In genomic region chr4:106841856-106842255, GRCm38 (mm10) we compare ENCODE assay signal across 9 mouse cellular contexts. TPM values are rescaled to one million over a fixed set of nuclear protein-coding genes. Genes with fewer than 3 reads are reported as not detected.
DNase-seq lines count a peak whose midpoint lies in the region; ATAC-seq lines count a peak whose summit lies in the region.
"Had no signal": no experiment of that assay in that cellular context is flagged by ENCODE, and none has a peak within 500 bp of the region (broad histone marks: within the 10 kb centered on the region; RNA-seq: fewer than 3 reads in every experiment).

No protein-coding gene starts in this region.

- H3K4me1 ChIP-seq in forebrain, embryonic 11.5 days (replicated peaks; ENCODE audit: control insufficient read depth, insufficient read depth, low read length): peaks cover 29% of the 10 kb centered on the region
- peaks cover 53% of the 10 kb centered on the region for H3K4me1 ChIP-seq in forebrain, embryonic 13.5 days
- H3K4me1 ChIP-seq in lung, embryonic 15.5 days: peaks cover 48% of the 10 kb centered on the region
- H3K4me1 ChIP-seq in limb, embryonic 13.5 days: peaks cover 65% of the 10 kb centered on the region

- no peak for ATAC-seq in forebrain, embryonic 11.5 days (replicated peaks; ENCODE audit: low FRiP score)
- no peak for ATAC-seq in forebrain, embryonic 13.5 days
- ATAC-seq in lung, embryonic 15.5 days (ENCODE audit: borderline replicate concordance, extremely low read depth, low FRiP score, low TSS enrichment): no peak
- no peak for ATAC-seq in limb, embryonic 13.5 days (ENCODE audit: low FRiP score, low read depth)

- no peak overlapping the region for H3K9ac ChIP-seq in forebrain, embryonic 11.5 days (ENCODE audit: low read length)
- no peak overlapping the region for H3K9ac ChIP-seq in forebrain, embryonic 13.5 days
- H3K9ac ChIP-seq in lung, embryonic 15.5 days: no peak overlapping the region
- no peak overlapping the region for H3K9ac ChIP-seq in limb, embryonic 13.5 days

- H3K4me3 ChIP-seq in forebrain, embryonic 11.5 days (ENCODE audit: low read depth, low read length): no peak overlapping the region
- no peak overlapping the region for H3K4me3 ChIP-seq in forebrain, embryonic 13.5 days
- H3K4me3 ChIP-seq in lung, embryonic 15.5 days: no peak overlapping the region
- no peak overlapping the region for H3K4me3 ChIP-seq in limb, embryonic 13.5 days

- no peaks in the 10 kb centered on the region for H3K9me3 ChIP-seq in forebrain, embryonic 11.5 days (ENCODE audit: control insufficient read depth, low read length)
- H3K9me3 ChIP-seq in forebrain, embryonic 13.5 days (replicated peaks): no peaks in the 10 kb centered on the region
- H3K9me3 ChIP-seq in lung, embryonic 15.5 days: no peaks in the 10 kb centered on the region
- H3K9me3 ChIP-seq in limb, embryonic 13.5 days: no peaks in the 10 kb centered on the region

- H3K27me3 ChIP-seq in forebrain, embryonic 11.5 days (ENCODE audit: control insufficient read depth, insufficient read depth, low read length): peaks cover under 1% of the 10 kb centered on the region; the same call in 1 of the 2 replicates
- H3K27me3 ChIP-seq in forebrain, embryonic 13.5 days: peaks cover 5% of the 10 kb centered on the region
- no peaks in the 10 kb centered on the region for H3K27me3 ChIP-seq in lung, embryonic 15.5 days
- no peaks in the 10 kb centered on the region for H3K27me3 ChIP-seq in limb, embryonic 13.5 days

- WGBS in forebrain, embryonic 11.5 days: 74% methylated on average over 7 of the region's 7 CpGs
- 74% methylated on average over 7 of the region's 7 CpGs for WGBS in forebrain, embryonic 13.5 days
- WGBS in lung, embryonic 15.5 days: 30% methylated on average over 7 of the region's 7 CpGs
- WGBS in limb, embryonic 13.5 days: 42% methylated on average over 7 of the region's 7 CpGs

- H3K27ac ChIP-seq in forebrain, embryonic 11.5 days (ENCODE audit: low read depth, low read length): peak overlapping the region; percentile 99; the same call in 1 of the 2 replicates
- no peak overlapping the region for H3K27ac ChIP-seq in forebrain, embryonic 13.5 days
- H3K27ac ChIP-seq in lung, embryonic 15.5 days: peak overlapping the region; percentile 99
- H3K27ac ChIP-seq in limb, embryonic 13.5 days: peak overlapping the region; percentile 100

- DNase-seq in forebrain, embryonic 11.5 days (ENCODE audit: low spot score): no peak
- no peak for DNase-seq in lung, postnatal 36 days
- peak; percentile 57 for DNase-seq in thymus, postnatal 25 days
- DNase-seq in cerebellum, adult 9-11 months: no peak
- no peak for DNase-seq in layer of hippocampus, adult 8-10 months (ENCODE audit: low spot score in 2 of 2)
- DNase-seq: cerebellum, postnatal 14 days had no signal

- no peak overlapping the region for H3K4me2 ChIP-seq in forebrain, embryonic 11.5 days (ENCODE audit: low read depth, low read length, severe bottlenecking)
- no peak overlapping the region for H3K4me2 ChIP-seq in forebrain, embryonic 13.5 days
- H3K4me2 ChIP-seq in lung, embryonic 15.5 days: 0 out of 2 replicates have a peak overlapping the region, but pooled peaks have one; percentile 97
- H3K4me2 ChIP-seq in limb, embryonic 13.5 days (replicated peaks): peak overlapping the region; percentile 99

- H3K36me3 ChIP-seq in forebrain, embryonic 11.5 days (ENCODE audit: control insufficient read depth, insufficient read depth, low read length): no peaks in the 10 kb centered on the region
- H3K36me3 ChIP-seq in forebrain, embryonic 13.5 days (ENCODE audit: poor library complexity, severe bottlenecking): no peaks in the 10 kb centered on the region
- H3K36me3 ChIP-seq in lung, embryonic 15.5 days: no peaks in the 10 kb centered on the region
- H3K36me3 ChIP-seq in limb, embryonic 13.5 days: no peaks in the 10 kb centered on the region

RNA-seq across cellular contexts. Expression of gene Acot11, which starts 37.1 kb away (rescaled TPM):
- polyA plus RNA-seq in forebrain, embryonic 11.5 days (2014; fragmentation: Nextera tagmentation; extraction: Ambion mirVana): 1.6 and 1.8 TPM in 2 replicates
- polyA plus RNA-seq in forebrain, embryonic 13.5 days (2015; fragmentation: Nextera tagmentation; extraction: Ambion mirVana): 0.63 and 0.94 TPM in 2 replicates
- polyA plus RNA-seq in lung, embryonic 15.5 days (2015; fragmentation: Nextera tagmentation; extraction: Ambion mirVana): 1.4 TPM in 2 replicates
- polyA plus RNA-seq in limb, embryonic 13.5 days (2015; fragmentation: Nextera tagmentation; extraction: Ambion mirVana): 5.1 and 5.5 TPM in 2 replicates
- total RNA-seq in layer of hippocampus, adult 8-10 months (2022): 10 to 100 TPM; 34.4 to 52.4 (median 49.7) TPM

Comparison
In these comparisons a context has a peak if more than half of its experiments do, and no peak if none do; other contexts are left out.
1. H3K4me2 ChIP-seq: peak in lung, embryonic 15.5 days (single experiment) and limb, embryonic 13.5 days (single experiment); none in forebrain, embryonic 11.5 days (single experiment) and forebrain, embryonic 13.5 days (single experiment).